Mouse (Mus musculus) cerebellum, postnatal 4 days (tissue): ENCODE measurements at regions not wholly inside any gene's neighbourhood (a gene's known extent, or its start where the extent isn't known, plus 50 kb on each side); places are given as distances from the start of the nearest gene placed in this dataset.
A peak's percentile ranks its signal among the peaks of the same experiment; 100 is the strongest.

Experiments
- DNase-seq, 2 experiments: peaks; one replicate each; pipeline ENCODE4 v3.0.0; 2022; ENCODE audit warnings: low spot score in 2 of 2, mixed read lengths in 1 of 2

DNA sequence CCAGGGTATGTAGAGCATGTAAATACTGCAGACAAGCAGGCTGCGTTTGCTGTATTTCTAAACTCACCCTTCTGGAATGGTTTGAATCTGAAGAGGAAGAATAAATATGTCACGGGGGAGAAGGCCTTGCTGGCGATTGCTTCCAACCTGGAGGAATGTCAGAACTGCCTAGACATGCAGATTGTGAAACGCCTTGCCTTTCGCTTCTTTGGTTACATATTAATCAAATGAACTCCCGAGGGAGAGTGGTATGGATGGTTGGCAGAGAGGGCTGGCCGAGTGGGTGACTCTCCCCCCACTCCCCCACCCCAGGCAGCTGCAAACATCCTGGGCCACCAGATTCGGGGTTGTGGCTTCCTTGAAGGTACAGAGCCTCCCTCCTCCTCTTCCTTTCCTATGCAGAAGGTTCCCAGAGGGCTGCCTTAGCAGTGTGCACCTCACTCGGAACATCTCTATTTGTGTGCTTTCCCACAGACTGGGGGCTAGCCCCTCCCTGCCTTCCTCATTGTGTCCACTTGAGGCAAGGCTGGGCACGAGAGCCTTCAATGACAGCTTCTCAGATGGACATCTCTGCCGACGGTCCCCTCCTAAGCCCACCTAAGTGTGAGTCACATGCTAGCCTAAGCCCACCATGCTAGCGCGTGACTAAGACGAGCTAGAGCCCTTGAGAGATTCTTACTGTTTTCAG is 93.3 kb downstream of the Zfp281 start:
- DNase-seq: no peak

DNA sequence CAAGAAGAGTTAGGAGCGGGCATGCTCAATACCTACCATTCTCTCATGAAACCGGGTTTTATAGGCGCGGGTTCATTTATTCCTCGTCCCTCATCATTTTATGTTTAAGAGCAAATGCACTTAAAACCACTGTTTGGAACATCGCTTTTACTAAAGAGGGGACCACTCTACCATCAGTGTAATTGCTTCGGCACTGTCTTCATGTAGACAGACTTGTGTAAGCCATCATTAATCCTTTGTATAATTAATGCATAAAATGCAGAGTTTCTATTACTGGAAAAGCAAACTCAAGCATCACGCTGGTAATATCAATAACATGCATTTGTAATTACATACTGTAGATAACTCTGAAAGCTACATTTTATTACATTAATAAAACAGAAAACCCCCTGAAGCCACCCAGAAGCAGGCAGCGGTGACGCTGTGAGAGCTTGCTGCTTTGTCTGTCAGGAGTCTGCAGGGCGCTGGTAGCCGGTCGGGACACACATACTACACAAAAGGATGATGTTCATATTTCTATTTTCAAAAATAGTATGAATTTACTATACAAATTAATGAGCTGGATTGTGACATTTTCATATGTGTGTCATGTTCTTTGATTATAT is 99.2 kb downstream of the Zfp281 start:
- DNase-seq: no peak

DNA sequence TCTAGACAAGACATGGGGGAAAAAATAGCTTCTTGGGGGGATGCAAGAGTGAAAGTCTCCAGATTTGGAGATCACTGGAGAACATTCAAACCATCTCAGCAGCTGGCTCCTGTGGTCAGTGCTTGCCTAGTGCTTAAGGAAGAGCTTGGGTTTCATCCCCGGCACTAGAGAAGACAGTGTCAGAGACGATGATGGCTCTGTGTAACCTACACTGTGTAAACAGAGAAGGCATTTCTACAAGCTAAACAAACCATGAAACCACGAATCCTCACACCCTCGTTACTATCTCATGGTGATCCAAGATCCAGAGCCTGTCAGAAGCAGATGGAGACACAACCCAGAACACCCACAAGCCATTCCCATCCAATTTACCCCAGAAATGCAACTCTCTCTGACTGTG is 100.5 kb downstream of the Zfp281 start:
- DNase-seq: no peak

DNA sequence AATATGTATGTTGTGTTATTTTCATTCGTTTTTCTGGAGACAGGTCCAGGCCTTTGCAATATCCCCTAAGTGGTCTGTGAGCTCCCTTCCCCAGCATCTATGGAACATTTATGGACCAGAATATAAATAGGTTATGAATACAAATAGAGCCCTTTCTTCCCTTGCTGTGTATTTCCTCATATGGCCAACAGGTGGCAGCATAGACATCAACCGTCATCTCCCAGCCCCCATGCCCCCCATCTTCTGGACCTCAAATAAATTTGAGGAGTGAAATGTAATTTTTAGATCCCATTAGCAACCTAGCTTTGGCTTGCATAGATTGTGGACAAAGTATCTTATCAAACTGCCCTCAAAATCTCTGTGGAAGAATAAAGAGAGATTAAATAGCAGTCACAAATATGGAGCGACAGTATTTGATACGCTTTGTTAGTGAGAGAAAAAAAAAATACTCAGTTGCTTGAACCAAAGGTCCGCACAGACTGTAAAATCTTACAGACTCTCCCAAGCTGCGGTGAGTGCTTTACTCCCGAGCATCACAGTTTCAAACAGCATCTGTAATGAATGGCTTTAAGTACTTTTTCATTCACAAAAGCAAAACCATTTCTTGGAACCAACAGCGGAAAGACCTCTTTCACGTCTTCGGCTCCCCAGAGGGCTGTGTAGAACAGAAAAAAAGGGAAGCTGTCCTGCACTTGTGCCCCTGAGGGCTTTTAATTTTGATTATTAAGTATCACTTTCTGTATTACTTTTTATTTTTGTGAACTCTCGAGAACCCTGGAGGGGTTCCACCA is 101.6 kb downstream of the Zfp281 start:
- DNase-seq: no peak

DNA sequence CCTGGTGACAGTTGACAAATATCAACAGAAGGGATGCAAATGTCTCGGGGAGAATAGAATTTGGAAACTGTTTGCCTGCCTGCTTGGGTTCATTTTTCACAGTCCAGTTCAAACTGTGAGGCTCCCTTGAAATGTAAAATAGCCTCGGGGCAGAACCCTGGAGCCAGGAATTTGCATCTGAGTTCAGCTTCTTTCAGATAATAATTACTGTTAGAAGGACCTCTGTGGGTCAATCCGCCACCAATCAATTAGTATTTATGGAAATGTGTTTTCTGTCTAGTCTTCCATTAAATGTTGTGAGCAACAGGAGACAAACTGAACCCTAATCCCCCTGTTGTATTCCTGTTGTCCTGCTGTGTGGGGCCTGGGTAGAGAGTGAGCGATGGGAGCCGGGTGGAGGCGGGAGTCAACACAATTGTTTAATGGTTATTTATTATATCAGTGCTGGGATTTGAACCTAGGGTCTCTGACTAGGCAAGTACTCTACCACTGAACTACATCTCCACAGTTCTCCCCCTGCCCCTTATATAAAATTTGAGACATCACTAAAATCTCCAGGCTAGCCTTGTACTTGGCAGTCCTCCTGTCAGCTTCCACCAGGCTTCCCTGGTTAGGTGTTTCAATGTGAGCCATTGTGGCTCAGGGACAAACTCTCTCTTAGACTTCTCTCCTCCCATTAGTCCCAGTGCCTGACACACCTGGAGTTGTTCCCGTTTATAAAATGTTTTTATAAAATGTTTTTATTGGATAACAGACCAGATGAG is 103.3 kb downstream of the Zfp281 start:
- no peak for DNase-seq

DNA sequence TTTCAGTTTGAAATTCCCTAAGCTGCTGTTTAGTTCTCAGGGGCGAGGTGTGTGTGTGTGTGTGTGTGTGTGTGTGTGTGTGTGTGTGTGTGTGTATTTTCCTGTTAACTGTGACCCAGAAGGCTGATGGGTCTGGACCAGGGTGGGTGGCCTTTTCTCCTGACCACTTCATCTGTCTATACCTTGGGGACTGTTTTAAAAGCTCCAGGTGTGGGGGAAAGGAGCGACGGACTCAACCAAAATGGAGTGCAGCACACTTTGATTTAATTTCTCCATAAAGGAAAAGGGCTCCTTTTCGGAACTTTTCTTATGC is 103.9 kb downstream of the Zfp281 start:
- DNase-seq: no peak

DNA sequence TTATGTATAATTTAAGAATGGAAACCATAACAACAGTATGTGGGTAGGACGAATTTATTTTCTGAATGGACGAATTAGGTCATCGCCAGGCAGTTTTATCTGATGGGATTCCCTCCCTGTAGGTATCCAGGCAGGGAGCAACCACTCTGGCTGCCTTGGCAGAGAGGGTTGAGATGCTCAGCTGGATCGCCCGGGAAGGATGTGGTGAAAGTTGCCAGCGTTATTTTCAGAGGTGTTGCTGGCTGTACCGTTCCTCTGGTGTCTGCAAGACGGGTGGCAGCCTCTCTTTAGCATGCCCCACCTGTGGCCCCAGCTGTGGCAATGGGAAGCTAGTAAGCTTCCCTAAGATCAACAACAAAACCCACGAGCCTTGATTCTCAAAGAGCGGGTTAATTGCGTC is 105.9 kb downstream of the Zfp281 start:
- DNase-seq: no peak

DNA sequence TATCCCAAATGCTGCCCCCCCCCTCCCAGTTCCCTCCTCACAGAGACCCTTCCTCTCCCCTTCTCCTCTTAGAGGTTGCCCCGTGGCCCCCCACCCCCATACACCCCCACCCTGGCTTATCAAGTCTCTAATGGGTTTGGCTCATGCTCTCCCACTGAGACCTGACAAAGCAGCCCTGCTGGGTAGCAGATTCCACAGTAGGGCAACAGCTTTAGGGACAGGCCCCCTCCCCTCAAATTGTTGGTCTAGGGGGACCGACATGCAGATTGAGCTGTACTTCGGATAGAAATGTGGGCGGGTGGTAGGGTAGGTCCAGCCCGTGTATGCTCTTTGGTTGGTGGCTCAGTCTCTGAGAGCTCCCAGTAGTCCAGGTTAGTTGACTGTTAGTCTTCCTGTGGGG is 113.3 kb downstream of the Zfp281 start:
- DNase-seq: no peak

DNA sequence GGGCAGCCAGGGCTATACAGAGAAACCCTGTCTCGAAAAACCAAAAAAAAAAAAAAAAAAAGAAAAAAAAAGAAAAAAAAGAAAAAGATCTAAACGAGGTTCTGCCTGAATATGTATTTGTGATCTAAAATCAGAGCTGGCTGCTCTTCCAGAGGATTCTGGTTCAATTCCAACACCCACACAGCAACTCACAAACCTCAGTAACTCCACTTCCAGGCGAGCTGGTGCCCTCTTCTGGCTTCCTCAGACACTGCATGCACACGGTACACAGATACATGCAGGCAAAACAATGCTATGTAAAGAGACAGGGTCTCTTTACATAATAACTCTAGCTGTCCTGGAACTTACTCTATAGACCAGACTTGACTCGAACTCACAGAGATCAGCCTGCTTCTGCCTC is 114.8 kb downstream of the Zfp281 start:
- DNase-seq: peak in 1 of 2 experiments; percentile 32

DNA sequence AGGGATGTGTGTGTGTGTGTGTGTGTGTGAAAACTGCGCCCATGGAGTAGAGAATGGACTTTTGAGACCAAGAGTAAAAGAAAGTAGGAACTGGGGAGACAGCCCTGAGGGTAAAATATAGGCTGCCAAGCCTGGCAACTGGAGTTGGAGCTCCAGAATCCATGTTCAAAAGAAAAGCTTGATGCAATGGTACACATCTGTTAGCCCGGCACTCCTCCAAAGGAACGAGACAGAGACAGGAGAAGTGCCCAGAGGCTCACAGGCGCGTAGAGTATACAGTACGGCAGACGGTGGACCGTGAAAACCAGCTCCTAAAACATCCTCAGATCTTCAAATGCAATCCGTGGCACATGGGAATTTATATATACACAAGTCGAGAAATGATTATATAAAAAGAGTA is 116.4 kb downstream of the Zfp281 start:
- DNase-seq: no peak

DNA sequence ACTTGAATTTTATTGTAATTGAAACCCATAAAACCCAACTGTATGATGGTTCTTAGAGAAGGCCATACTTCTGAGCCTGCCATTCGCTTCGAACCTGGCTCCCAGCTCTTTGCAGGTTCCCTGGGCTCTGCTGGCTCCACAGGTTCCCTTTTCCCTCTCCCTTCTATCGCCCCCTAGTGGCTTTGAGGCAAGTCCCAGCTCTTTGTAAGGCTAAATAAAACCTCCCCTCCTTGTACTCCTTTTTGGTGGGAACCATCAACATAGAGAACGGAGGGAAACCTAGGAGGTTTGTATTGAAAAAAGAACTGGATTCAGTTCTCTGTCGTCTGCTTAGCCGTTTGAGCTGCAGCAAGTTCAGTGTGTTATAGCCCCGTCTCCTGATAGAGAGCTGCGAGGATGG is 124.5 kb downstream of the Zfp281 start:
- peak in 1 of 2 experiments; percentile 16 for DNase-seq

DNA sequence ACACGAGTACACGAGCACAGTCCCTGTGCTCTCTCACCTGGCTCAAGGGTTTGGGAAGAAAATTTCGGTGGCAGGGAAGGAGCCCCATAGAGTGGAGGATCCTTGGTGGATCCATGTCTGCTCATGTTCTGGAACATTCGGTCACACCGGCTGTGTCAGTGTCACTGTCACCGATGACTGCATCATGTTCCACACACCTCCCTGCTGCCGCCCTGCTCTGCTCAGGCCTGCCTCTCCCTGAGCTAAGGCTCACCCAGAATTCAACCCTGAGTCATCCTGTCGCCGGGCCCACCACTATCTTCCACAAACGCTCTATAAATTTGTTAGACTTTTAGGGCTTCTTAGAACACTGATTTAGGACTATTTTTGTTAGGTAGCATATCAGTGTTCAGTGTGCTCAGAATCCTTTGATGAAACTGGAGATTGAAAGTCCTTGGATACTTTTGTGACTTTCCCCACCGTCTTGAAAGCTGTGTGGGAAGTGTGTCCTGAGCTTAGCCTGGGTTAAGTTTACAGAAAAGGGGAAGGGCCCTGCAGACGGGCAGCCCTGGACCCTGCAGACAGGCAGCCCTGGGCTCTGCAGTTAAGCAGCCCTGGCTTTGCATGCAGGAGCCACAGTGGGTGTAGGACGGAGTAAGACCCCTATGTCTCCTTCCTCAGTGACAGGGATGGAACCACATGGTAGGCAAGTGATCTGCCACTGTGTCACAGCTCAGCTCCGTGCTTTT is 126.9 kb downstream of the Zfp281 start:
- no peak for DNase-seq

DNA sequence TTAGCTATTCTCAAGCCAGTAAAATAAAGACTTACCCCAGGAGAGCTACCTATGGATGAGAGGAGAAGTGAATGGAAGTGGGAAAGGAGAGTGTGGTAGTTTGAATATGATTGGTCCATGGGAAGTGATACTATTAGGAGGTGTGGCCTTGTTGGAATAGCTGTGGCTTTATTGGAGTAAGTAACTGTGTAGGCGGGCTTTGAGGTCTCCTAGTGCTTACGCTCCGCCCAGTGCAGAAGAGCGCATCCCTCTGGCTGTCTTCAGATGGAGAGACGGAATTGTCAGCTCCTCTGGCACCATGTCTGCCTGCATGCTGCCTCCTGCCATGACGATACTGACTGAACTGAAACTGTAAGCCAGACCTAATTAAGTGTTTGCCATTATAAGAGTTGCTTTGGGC is 129.6 kb downstream of the Zfp281 start:
- DNase-seq: no peak

DNA sequence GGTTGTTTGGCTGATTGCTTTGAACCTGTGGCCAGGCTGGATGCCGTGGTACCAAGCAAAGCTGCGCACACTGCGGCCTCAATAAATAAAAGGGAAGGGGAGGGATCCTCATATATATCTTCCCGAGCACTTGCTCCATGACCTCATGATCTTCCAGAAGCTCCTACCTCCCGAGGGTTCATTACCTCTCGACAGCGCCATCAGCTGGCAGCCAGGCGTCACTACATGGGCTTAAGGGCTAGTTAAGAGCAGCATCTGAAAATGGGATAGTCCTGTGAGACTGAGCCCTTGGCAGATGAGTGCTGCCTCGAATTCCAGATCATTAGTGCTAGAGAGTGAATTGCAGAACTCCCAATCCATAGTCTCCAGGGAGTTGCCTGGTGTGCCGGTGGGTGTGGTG is 134.0 kb downstream of the Zfp281 start:
- DNase-seq: no peak

DNA sequence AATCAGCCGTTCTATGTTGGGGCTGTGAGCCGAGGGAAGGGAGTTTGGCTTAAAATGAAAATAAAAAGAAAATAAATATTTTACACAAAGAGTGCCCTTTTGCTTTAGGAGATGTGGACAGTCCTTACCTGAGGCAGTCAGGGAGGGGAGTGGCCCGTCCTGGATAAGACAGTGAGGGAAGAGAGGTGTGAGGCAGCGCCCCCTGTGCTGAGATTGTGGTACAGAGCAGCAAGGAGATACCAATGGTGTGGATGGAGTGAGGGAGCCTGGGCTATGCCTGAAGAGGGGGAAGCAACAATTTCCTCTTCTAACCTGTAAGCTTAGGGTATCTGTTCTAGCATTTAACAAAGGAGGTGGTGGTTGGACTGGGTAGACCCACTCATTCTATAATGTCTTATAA is 134.5 kb downstream of the Zfp281 start:
- DNase-seq: no peak

DNA sequence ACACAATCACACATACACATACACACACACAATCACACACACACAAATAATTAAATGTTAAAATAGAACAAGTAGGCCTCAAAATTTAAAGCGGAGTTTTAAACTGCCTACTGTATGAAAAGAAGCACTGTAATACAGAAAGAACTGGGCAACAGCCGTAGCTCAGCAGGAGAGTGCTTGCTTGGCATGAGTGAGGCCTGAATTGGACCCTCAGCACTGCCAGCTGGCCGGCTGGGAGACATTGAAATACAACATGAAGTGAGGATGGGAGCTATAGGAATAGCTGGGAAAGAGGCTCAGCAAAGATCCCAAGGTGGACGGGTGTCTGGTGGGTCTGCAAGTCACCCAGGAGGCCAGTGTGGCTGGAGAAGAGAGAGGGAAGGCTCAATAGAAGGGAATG is 136.8 kb downstream of the Zfp281 start:
- DNase-seq: peak in 1 of 2 experiments; percentile 64

DNA sequence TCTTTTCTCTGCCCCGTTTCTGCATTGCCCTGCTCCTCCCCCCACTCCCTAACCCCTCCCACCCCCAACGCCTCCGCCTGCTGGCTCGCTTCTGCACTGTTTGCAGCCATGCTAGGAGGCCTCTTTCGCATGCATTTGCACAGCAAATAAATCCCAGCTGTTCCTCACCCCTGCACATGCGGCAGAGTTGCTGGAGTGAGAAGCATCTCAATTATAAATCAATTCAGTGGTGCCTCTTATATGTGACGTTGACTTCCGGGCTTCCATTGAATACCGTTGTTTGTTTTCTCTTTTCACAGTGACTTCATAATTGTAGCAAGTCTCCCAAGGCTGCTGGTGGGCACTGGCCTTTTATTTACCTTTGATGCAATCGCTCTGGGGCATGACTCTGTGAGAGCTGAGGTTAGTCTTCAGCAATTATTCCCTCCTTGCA is 144.3 kb downstream of the Zfp281 start:
- DNase-seq: peak in 1 of 2 experiments; percentile 6

DNA sequence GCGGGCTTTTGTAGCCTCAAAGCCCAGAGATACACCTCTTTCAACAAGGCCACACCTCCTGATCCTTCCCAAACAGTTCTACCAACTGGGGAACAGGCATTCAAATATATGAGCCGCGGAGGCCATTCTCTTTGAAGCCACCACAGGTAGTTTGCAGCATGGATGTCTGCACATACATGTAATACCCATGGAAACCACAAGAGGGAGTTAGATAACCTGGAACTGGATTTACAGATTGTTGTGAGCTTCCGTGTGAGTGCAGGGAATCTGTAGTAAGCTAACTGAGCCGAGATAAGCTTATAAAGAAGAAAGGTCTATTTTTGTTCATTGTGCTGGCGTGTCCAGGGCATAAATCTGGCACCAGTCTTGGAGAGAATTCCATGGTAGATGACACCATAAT is 149.0 kb downstream of the Zfp281 start:
- DNase-seq: no peak

DNA sequence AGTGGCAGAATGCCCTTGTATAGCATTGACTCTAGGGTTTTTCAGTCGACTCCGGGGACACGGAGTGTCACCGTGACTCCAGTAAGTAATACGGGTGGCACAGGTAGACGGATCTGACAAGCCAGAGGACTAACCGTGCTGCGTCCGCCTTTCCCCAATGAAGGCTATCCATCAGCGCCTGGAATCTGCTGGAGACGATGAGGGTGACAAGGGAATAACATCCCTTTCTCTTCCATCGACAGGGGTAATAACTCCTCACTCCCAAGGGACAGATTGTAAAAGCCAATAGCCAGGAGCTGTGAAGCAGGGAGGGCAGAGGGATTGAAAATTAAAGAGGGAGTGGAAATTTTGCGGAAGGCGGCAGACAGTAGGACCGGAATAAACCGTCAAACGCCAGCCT is 151.5 kb downstream of the Zfp281 start:
- DNase-seq: no peak

DNA sequence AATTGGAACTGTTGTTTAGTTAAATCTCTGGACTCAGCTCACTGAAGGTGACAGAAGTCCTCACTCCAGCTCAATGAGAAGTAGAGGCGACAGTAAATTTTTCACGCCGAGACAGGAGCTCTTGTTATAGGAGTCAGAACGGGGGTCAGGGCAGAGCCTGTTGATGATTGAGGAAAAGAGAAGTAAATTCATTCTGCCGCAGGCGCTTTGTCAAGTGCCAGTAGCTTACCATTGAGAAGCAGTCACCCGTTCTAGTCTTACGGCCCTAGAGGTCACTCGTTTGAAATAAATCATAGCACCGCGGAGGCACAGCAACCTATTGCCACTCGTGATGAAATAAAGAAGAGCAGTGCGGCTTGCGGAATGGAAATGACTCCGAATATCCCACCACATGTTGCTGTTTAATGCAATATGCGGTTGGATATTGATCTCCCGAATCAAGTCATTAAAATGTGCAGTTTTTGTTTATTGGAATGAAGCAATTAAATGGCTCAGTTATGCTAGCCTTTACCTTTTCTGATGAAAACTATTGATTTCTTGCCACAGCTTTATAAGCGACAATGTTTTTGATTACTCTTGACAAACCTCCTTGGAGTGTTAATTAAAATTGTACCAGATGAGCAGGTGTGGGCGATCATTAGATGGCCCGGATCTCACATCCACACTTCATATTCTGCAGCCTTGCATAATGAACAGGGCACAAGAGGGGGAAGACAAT is 152.7 kb downstream of the Zfp281 start:
- DNase-seq: no peak

DNA sequence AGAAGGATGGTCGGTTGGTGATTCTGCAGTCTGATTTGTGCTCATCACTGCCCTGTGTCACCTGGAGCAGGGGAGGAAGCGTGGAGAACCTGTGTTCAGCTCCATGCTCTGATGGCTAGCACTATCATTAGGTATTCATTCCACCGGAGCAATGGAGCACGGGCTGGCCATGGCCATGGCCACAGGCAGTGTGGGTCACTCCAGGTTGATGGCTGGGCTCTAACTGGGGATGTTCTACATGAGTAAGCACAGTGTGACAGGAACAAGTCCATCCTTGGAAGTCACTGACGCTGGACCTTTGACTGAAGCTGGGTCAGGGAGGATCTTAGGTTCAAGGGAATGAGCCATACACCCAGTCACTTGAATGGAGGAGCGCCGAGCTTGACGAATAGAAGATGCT is 154.7 kb downstream of the Zfp281 start:
- DNase-seq: no peak
